Mouse (Mus musculus) CH12.LX (cell line): ENCODE measurements around the gene Scn8a. TPM values are rescaled to one million over a fixed set of nuclear protein-coding genes. Genes with fewer than 3 reads are reported as not detected.

Experiments used
- DNase-seq: peaks from one replicate; pipeline ENCODE4 v3.0.0-alpha.2; 2013; ENCODE audit errors: extremely low read depth
- H3K27ac ChIP-seq: 2 replicates; pipeline ENCODE4 v1.5.1; 2012; ENCODE audit warnings: low read depth, mild to moderate bottlenecking, control low read depth, moderate library complexity; ENCODE audit not compliant: insufficient read depth
- H3K27me3 ChIP-seq: replicated peaks from 2 replicates; pipeline ENCODE3; 2012; ENCODE audit warnings: inconsistent platforms
- H3K36me3 ChIP-seq, 2 experiments: replicated peaks in 1 of 2; 2 replicates each; pipeline versions ENCODE3 to v1.6.1; 2012; ENCODE audit warnings: inconsistent platforms in 1 of 2, low read length in 1 of 2, mild to moderate bottlenecking in 1 of 2, mixed read lengths in 1 of 2, moderate library complexity in 1 of 2; ENCODE audit not compliant: control insufficient read depth in 1 of 2, insufficient read depth in 1 of 2
- H3K4me1 ChIP-seq, 2 experiments: 2 replicates each; pipeline ENCODE4 v1.6.1; 2012; ENCODE audit warnings: inconsistent platforms in 1 of 2, moderate library complexity in 1 of 2; ENCODE audit not compliant: insufficient read depth in 2 of 2, control insufficient read depth in 1 of 2
- H3K4me2 ChIP-seq: 2 replicates; pipeline ENCODE4 v1.6.1; 2012; ENCODE audit warnings: low read depth, mild to moderate bottlenecking, control low read depth; ENCODE audit not compliant: poor library complexity, insufficient read depth, severe bottlenecking
- H3K4me3 ChIP-seq, 3 experiments: fragments of 150-350 bp in 1 of 3; sonication (generic) in 1 of 3; replicated peaks in 1 of 3; 2 replicates each; pipeline versions ENCODE3 to v1.5.1; 2011 to 2012; ENCODE audit warnings: low read depth in 2 of 3, low read length in 2 of 3, mild to moderate bottlenecking in 2 of 3, moderate library complexity in 2 of 3, control low read depth in 1 of 3, improper control_type of control experiment in 1 of 3, inconsistent platforms in 1 of 3, mixed read lengths in 1 of 3; ENCODE audit not compliant: poor library complexity in 1 of 3
- H3K79me2 ChIP-seq: replicated peaks from 2 replicates; pipeline ENCODE4 v1.6.1; 2012; ENCODE audit warnings: mild to moderate bottlenecking, moderate library complexity; ENCODE audit not compliant: control insufficient read depth, poor library complexity, insufficient read depth, severe bottlenecking; ENCODE audit errors: extremely low read depth
- H3K9ac ChIP-seq: 2 replicates; pipeline ENCODE4 v1.6.1; 2012; ENCODE audit warnings: low read depth, mild to moderate bottlenecking, control low read depth, moderate library complexity; ENCODE audit not compliant: insufficient read depth
- H3K9me3 ChIP-seq: replicated peaks from 2 replicates; pipeline ENCODE3; 2012; ENCODE audit warnings: low read length, inconsistent platforms, mixed read lengths
- BHLHE40 ChIP-seq: IDR thresholded peaks from 2 replicates; pipeline ENCODE4 v1.6.1; 2011; ENCODE audit warnings: mild to moderate bottlenecking, low read depth, low read length, improper control_type of control experiment
- CHD2 ChIP-seq: IDR thresholded peaks from 2 replicates; pipeline ENCODE4 v1.6.1; 2011; ENCODE audit warnings: low read length, improper control_type of control experiment
- CTCF ChIP-seq, 2 experiments: IDR thresholded peaks in 1 of 2; conservative IDR thresholded peaks in 1 of 2; 2 replicates each; pipeline ENCODE4 v1.5.1; 2011 to 2012; ENCODE audit warnings: low read depth in 2 of 2, low read length in 2 of 2, improper control_type of control experiment in 1 of 2, inconsistent platforms in 1 of 2, mild to moderate bottlenecking in 1 of 2, moderate library complexity in 1 of 2
- GABPA ChIP-seq: IDR thresholded peaks from 2 replicates; pipeline ENCODE4 v1.6.1; 2012; ENCODE audit warnings: low read depth, low read length, improper control_type of control experiment, inconsistent platforms; ENCODE audit not compliant: insufficient replicate concordance
- MAX ChIP-seq: IDR thresholded peaks from 2 replicates; pipeline ENCODE4 v1.6.1; 2011; ENCODE audit warnings: low read length, improper control_type of control experiment
- NELFE ChIP-seq: IDR thresholded peaks from 2 replicates; pipeline ENCODE4 v1.6.1; 2011; ENCODE audit warnings: low read depth, low read length, improper control_type of control experiment
- RAD21 ChIP-seq: IDR thresholded peaks from 2 replicates; pipeline ENCODE4 v1.6.1; 2011; ENCODE audit warnings: low read depth, mild to moderate bottlenecking, low read length, improper control_type of control experiment, moderate library complexity
- SMC3 ChIP-seq: IDR thresholded peaks from 2 replicates; pipeline ENCODE4 v1.6.1; 2011; ENCODE audit warnings: low read depth, low read length, improper control_type of control experiment
- ZMIZ1 ChIP-seq: IDR thresholded peaks from 2 replicates; pipeline ENCODE4 v1.6.1; 2012; ENCODE audit warnings: low read depth, mild to moderate bottlenecking, inconsistent platforms, low read length, improper control_type of control experiment
- dilution Hi-C: fragments of 300-500 bp; cut with MboI; formaldehyde crosslinking; loops from 2 replicates; pipeline ENCODE4 v1.14.3; 2020; ENCODE audit warnings: low sequenced_read_pairs; ENCODE audit not compliant: extremely low pct_unique_long_range_greater_than_20kb, extremely low pct_ligation_motif_present
- in situ Hi-C: fragments of 300-500 bp; cut with MboI; formaldehyde crosslinking; loops from 3 replicates; pipeline ENCODE4 v1.14.3; 2019; ENCODE audit warnings: low sequenced_read_pairs, low pct_ligation_motif_present, low pct_unique_long_range_greater_than_20kb, mixed read lengths
- polyA plus RNA-seq: library from polyadenylated mRNA; unstranded; fragments of >175 nt; gene quantifications from 2 replicates; pipeline ENCODE4 v1.2.1, GENCODE M21; 2012; ENCODE audit warnings: low read depth; ENCODE audit not compliant: insufficient read length
- total RNA-seq, 2 experiments: library from RNA; depleted of rRNA; stranded (reverse); fragments of 300-350 nt in 1 of 2; fragments of >200 nt in 1 of 2; gene quantifications; 2 replicates each; pipeline ENCODE4 v1.2.3; 2012 to 2014

The Scn8a gene
- total and polyA plus RNA-seq, 3 experiments = 0.13 to 0.39 (median 0.15) TPM

DNA sequence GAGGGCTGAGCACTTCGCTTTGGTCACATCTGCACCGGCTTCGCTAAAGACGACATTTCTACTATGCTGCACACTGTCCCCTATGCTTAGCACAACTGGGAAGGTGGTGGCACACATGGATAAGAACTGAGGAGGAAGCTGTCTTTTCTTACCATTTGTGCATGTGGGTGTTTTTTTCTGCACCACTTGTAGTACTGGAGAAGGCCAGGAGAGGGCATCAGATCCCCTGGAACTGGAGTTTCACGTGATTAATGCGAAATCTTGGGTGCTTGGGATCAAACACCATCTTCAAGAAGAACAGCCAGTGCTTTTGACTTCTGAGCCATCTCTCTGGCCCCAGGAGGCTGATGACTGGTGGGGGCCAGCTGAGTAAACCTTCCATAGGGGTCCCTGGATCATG is 39.0 kb upstream of the Scn8a start:
- no peak overlapping the region for H3K4me2 ChIP-seq
- no peak overlapping the region for H3K9ac ChIP-seq
- in situ Hi-C loops (loop anchor here (10.0 kb wide), 1 partner anchor 164 kb away; no protein-coding TSS in a partner anchor), dilution Hi-C loops (no loop called here)
- DNase-seq = peak; percentile 40
- H3K79me2 ChIP-seq = no peaks in the 10 kb centered on the region
- TF ChIP-seq MAX (peak; percentile 33; the same call in 1 of the 2 replicates), NELFE (no peak), BHLHE40 (peak; percentile 84), CTCF (conservative IDR thresholded peaks at IDR 0.05 in 1 of 2, IDR thresholded peaks at IDR 0.05 in 1 of 2; ENCODE audit: low read depth in 2 of 2, low read length in 2 of 2) (peak; percentile 69 to 75), SMC3 (peak; percentile 71), ZMIZ1 (no peak), RAD21 (peak; percentile 65)
- H3K36me3 ChIP-seq = no peaks in the 10 kb centered on the region
- H3K9me3 ChIP-seq = peaks cover 14% of the 10 kb centered on the region
- H3K27me3 ChIP-seq = peaks cover 79% of the 10 kb centered on the region
- H3K4me1 ChIP-seq = no peaks in the 10 kb centered on the region; a peak in 1 of 4 replicates
- no peak overlapping the region for H3K4me3 ChIP-seq
- H3K27ac ChIP-seq = no peak overlapping the region

DNA sequence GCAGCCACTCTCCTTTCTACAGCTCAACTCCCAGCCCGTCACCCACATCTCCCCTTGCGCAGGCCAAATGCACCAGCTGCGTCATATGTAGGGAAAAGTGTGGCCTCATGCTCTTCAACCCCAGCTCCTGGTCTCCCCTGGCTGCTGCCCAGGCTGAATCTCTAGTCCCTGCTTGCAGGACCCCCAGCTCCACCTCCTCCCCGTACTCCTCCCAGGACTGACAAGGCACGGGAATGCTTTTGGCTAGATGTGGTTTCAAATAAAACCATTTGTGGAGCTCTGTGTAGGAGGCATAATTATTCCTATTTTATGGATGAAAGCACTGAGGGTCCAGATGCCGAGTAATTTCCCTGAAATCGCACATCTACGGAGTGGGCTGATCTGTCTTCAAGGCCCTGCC is 37.5 kb upstream of the Scn8a start:
- no peak for TF ChIP-seq GABPA
- TF ChIP-seq CHD2 = no peak
- in situ Hi-C loops = loop anchor here (10.0 kb wide), 1 partner anchor 163 kb away; no protein-coding TSS in a partner anchor

DNA sequence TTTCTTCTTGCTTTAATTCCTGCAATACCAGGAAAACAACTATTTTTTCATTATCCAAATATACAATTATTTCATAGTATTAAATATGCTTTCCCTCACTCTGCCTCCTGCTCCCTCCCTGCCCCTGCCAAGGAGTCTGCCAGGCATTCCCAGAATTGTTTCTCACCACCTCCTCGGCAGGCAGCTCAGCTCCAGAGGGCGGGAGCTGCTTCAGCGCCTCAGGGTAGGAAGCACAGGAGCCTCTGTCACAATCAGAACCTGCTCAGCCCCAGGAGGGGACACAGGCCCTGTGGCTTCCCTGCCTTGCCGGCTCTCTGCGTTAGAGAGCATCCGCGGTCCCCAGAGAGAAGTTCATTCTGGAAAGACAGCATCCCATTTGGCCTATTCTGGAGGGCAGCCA is 36.9 kb upstream of the Scn8a start:
- no peak for TF ChIP-seq BHLHE40
- Histone ChIP-seq H3K9me3 (peaks cover 21% of the 10 kb centered on the region), H3K4me3 (no peak overlapping the region), H3K36me3 (no peaks in the 10 kb centered on the region), H3K4me2 (no peak overlapping the region), H3K79me2 (no peaks in the 10 kb centered on the region), H3K9ac (no peak overlapping the region), H3K4me1 (no peaks in the 10 kb centered on the region; a peak in 1 of 4 replicates), H3K27ac (no peak overlapping the region), H3K27me3 (peaks cover 83% of the 10 kb centered on the region)
- no peak for DNase-seq
- in situ Hi-C loops (loop anchor here (10.0 kb wide), 1 partner anchor 162 kb away; no protein-coding TSS in a partner anchor), dilution Hi-C loops (no loop called here)

More for the DNA sequence above, 37.5 kb upstream of the Scn8a start:
- no peaks in the 10 kb centered on the region for H3K36me3 ChIP-seq
- H3K9me3 ChIP-seq = peaks cover 17% of the 10 kb centered on the region
- no peaks in the 10 kb centered on the region; a peak in 1 of 4 replicates for H3K4me1 ChIP-seq
- H3K79me2 ChIP-seq = no peaks in the 10 kb centered on the region
- dilution Hi-C loops = no loop called here
- H3K4me3 ChIP-seq = no peak overlapping the region
- H3K27me3 ChIP-seq = peaks cover 86% of the 10 kb centered on the region
- H3K4me2 ChIP-seq = no peak overlapping the region
- no peak overlapping the region for H3K9ac ChIP-seq
- DNase-seq = no peak
- H3K27ac ChIP-seq = no peak overlapping the region
